Mouse (Mus musculus): ENCODE data around the gene Blm. TPM values are rescaled to one million over a fixed set of nuclear protein-coding genes. Genes with fewer than 3 reads are reported as not detected.
"Not testable (repeated sequence)": the region's sequence is repeated elsewhere in the genome, so short reads cannot be mapped to it uniquely, and the experiment has no call there.

The Blm gene
- polyA plus RNA-seq, 1 experiment from 2014 or later: 23.3 TPM

- H3K9me3 ChIP-seq (ENCODE audit: control insufficient read depth, low read length); H3K27ac ChIP-seq (ENCODE audit: low read depth); H3K4me2 ChIP-seq (ENCODE audit: low read length); DNase-seq (ENCODE audit: low spot score); H3K27me3 ChIP-seq (replicated peaks; ENCODE audit: control insufficient read depth, insufficient read depth, low read length); H3K4me1 ChIP-seq (replicated peaks; ENCODE audit: control insufficient read depth, insufficient read depth, low read length); H3K4me3 ChIP-seq (ENCODE audit: low read depth, low read length); H3K9ac ChIP-seq (ENCODE audit: low read length); ATAC-seq (replicated peaks; ENCODE audit: low FRiP score, low TSS enrichment, low read depth): not testable (repeated sequence)
- peaks cover 71% of the 10 kb centered on the region for H3K36me3 ChIP-seq (ENCODE audit: control insufficient read depth, insufficient read depth, low read length)
- 97% methylated on average over 25 of the region's 26 CpGs for WGBS
Observed at GRCm38 (mm10) chr7:80507697-80508096, 27.2 kb downstream of the Blm start.

- ATAC-seq (replicated peaks; ENCODE audit: low FRiP score, low TSS enrichment, low read depth) (no peak), DNase-seq (ENCODE audit: low spot score) (no peak)
- no peaks in the 10 kb centered on the region for H3K9me3 ChIP-seq (ENCODE audit: control insufficient read depth, low read length)
- no peak overlapping the region for H3K9ac ChIP-seq (ENCODE audit: low read length)
- 82% methylated on average over 3 of the region's 3 CpGs for WGBS
- no peaks in the 10 kb centered on the region for H3K4me1 ChIP-seq (replicated peaks; ENCODE audit: control insufficient read depth, insufficient read depth, low read length)
- no peaks in the 10 kb centered on the region for H3K27me3 ChIP-seq (replicated peaks; ENCODE audit: control insufficient read depth, insufficient read depth, low read length)
- H3K4me3 ChIP-seq (ENCODE audit: low read depth, low read length): no peak overlapping the region
- no peak overlapping the region for H3K4me2 ChIP-seq (ENCODE audit: low read length)
- H3K36me3 ChIP-seq (ENCODE audit: control insufficient read depth, insufficient read depth, low read length): peaks cover 71% of the 10 kb centered on the region
- no peak overlapping the region for H3K27ac ChIP-seq (ENCODE audit: low read depth)
Observed at GRCm38 (mm10) chr7:80506007-80506406, 28.9 kb downstream of the Blm start.

DNA sequence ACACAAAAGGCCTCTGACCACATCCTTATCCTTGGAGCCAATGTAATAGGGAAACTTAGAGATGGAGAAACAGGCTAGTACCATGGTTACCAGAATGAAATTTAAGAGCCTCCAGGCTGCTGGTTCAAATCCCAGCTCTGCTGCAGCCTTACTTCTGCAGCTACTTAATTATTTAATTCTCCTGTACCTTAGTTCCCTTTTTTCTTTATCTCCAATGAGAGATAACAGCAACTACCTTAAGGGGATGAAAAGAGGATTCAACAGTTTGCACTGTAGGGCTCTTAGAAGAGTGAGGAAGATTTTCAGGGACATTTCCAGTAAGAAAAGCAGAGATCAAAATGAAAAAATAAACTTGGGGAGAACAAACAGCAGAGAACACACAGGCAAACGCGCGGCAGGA, 30.0 kb downstream of the Blm start:
- no peak for DNase-seq (ENCODE audit: low spot score)
- peaks cover 72% of the 10 kb centered on the region for H3K36me3 ChIP-seq (ENCODE audit: control insufficient read depth, insufficient read depth, low read length)
- 96% methylated on average over 3 of the region's 3 CpGs for WGBS

DNA sequence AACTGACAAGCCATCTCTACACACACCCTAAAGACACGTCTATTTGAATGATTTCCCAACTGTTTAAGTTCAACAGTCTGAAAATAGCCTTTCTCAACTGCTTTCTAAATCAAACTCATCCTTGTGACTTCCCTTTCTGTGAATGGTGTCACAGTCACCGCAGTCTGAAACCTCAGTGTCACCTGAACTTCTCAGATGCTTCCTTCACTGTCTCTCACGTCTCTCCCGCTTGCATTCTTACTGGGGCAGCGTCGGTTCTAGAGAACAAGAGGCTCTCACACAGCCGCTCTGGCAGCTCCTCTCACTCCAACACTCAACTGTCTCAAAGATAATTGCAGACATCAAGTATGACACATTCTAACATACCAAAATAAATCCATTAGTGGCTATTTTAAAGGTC, 33.9 kb downstream of the Blm start:
- no peak for ATAC-seq (replicated peaks; ENCODE audit: low FRiP score, low TSS enrichment, low read depth)
- no peak overlapping the region for H3K9ac ChIP-seq (ENCODE audit: low read length)
- H3K36me3 ChIP-seq (ENCODE audit: control insufficient read depth, insufficient read depth, low read length): peaks cover 58% of the 10 kb centered on the region
- H3K27ac ChIP-seq (ENCODE audit: low read depth): no peak overlapping the region
- 83% methylated on average over 7 of the region's 7 CpGs for WGBS
- no peak overlapping the region for H3K4me2 ChIP-seq (ENCODE audit: low read length)
- H3K27me3 ChIP-seq (replicated peaks; ENCODE audit: control insufficient read depth, insufficient read depth, low read length): no peaks in the 10 kb centered on the region
- H3K9me3 ChIP-seq (ENCODE audit: control insufficient read depth, low read length): no peaks in the 10 kb centered on the region
- H3K4me3 ChIP-seq (ENCODE audit: low read depth, low read length): no peak overlapping the region
- no peaks in the 10 kb centered on the region for H3K4me1 ChIP-seq (replicated peaks; ENCODE audit: control insufficient read depth, insufficient read depth, low read length)
- no peak for DNase-seq (ENCODE audit: low spot score)

More for the DNA sequence above, 30.0 kb downstream of the Blm start:
- no peak overlapping the region for H3K27ac ChIP-seq (ENCODE audit: low read depth)
- ATAC-seq (replicated peaks; ENCODE audit: low FRiP score, low TSS enrichment, low read depth): no peak
- no peak overlapping the region for H3K9ac ChIP-seq (ENCODE audit: low read length)
- H3K9me3 ChIP-seq (ENCODE audit: control insufficient read depth, low read length): no peaks in the 10 kb centered on the region
- no peaks in the 10 kb centered on the region for H3K4me1 ChIP-seq (replicated peaks; ENCODE audit: control insufficient read depth, insufficient read depth, low read length)
- no peak overlapping the region for H3K4me3 ChIP-seq (ENCODE audit: low read depth, low read length)
- no peak overlapping the region for H3K4me2 ChIP-seq (ENCODE audit: low read length)
- no peaks in the 10 kb centered on the region for H3K27me3 ChIP-seq (replicated peaks; ENCODE audit: control insufficient read depth, insufficient read depth, low read length)

- H3K4me2 ChIP-seq (ENCODE audit: low read length): no peak overlapping the region
- H3K9me3 ChIP-seq (ENCODE audit: control insufficient read depth, low read length): no peaks in the 10 kb centered on the region
- H3K4me3 ChIP-seq (ENCODE audit: low read depth, low read length): no peak overlapping the region
- H3K4me1 ChIP-seq (replicated peaks; ENCODE audit: control insufficient read depth, insufficient read depth, low read length): no peaks in the 10 kb centered on the region
- no peak overlapping the region for H3K27ac ChIP-seq (ENCODE audit: low read depth)
- ATAC-seq (replicated peaks; ENCODE audit: low FRiP score, low TSS enrichment, low read depth): no peak
- H3K36me3 ChIP-seq (ENCODE audit: control insufficient read depth, insufficient read depth, low read length): peaks cover 58% of the 10 kb centered on the region
- H3K9ac ChIP-seq (ENCODE audit: low read length): no peak overlapping the region
- no peak for DNase-seq (ENCODE audit: low spot score)
- no peaks in the 10 kb centered on the region for H3K27me3 ChIP-seq (replicated peaks; ENCODE audit: control insufficient read depth, insufficient read depth, low read length)
Observed at GRCm38 (mm10) chr7:80500099-80500498, 34.8 kb downstream of the Blm start.

DNA sequence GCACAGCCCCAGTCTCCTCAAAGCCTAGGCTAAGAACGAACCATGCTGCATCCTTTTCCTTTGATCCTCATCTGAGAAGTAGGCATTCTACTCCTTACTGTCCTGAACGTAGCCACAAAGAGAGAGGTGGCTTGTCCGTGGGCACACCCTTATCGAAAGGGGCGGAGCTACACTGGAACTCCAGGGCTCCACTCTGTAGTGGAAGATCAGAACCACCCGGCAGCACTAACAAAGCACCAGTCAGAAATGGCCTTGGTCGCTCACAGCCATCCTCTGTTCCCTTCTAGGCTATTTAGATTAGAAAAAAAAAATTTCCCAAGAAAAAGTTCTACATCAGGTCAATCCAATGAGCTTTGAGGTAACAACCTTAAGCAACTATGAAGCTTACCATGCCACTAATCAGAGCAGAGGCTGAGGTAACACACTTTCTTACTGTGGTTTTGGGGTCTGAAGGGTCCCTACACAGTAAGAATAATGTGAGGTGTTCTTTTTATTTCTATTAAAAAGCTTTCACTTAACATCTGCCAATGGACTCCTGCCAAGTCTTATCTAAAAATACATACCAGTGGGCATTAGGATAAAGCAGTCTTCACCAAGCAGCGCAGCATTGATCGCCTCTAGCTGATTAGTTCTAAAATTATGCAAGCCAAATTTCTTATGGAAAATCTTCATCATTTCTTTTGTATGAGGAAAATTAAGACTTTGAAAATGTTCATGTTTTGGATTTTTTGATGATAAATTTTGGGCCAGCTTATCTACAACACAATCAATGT, 35.5 kb downstream of the Blm start:
- ATAC-seq (replicated peaks; ENCODE audit: low FRiP score, low TSS enrichment, low read depth): no peak
- WGBS: 87% methylated on average over 9 of the region's 9 CpGs
- H3K4me2 ChIP-seq (ENCODE audit: low read length): no peak overlapping the region
- peaks cover 59% of the 10 kb centered on the region for H3K36me3 ChIP-seq (ENCODE audit: control insufficient read depth, insufficient read depth, low read length)
- no peaks in the 10 kb centered on the region for H3K27me3 ChIP-seq (replicated peaks; ENCODE audit: control insufficient read depth, insufficient read depth, low read length)
- DNase-seq (ENCODE audit: low spot score): no peak
- no peak overlapping the region for H3K9ac ChIP-seq (ENCODE audit: low read length)
- H3K9me3 ChIP-seq (ENCODE audit: control insufficient read depth, low read length): no peaks in the 10 kb centered on the region
- no peak overlapping the region for H3K4me3 ChIP-seq (ENCODE audit: low read depth, low read length)
- no peak overlapping the region for H3K27ac ChIP-seq (ENCODE audit: low read depth)
- H3K4me1 ChIP-seq (replicated peaks; ENCODE audit: control insufficient read depth, insufficient read depth, low read length): no peaks in the 10 kb centered on the region

DNA sequence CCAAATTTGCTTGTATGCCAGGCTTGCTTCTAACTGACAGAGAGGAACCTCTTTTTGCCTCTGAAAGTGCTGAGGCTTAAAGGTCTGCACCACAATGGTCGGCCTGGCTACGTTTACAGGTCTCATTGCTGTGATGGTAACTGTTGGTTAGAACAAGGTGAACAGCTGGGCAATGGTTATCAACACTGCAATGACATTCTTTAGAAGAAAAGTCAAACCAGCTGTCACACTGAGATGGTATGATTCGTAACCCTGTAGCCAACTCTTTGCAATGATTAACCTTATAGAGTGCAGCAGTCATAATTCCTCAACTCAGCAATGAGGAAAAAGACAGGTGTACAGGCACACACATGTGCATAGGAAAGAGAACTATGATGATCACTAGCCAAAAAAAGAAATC, 38.3 kb downstream of the Blm start:
- no peak overlapping the region for H3K9ac ChIP-seq (ENCODE audit: low read length)
- no peaks in the 10 kb centered on the region for H3K4me1 ChIP-seq (replicated peaks; ENCODE audit: control insufficient read depth, insufficient read depth, low read length)
- H3K27ac ChIP-seq (ENCODE audit: low read depth): no peak overlapping the region
- no peak for ATAC-seq (replicated peaks; ENCODE audit: low FRiP score, low TSS enrichment, low read depth)
- H3K27me3 ChIP-seq (replicated peaks; ENCODE audit: control insufficient read depth, insufficient read depth, low read length): no peaks in the 10 kb centered on the region
- no peak overlapping the region for H3K4me3 ChIP-seq (ENCODE audit: low read depth, low read length)
- no peak for DNase-seq (ENCODE audit: low spot score)
- H3K4me2 ChIP-seq (ENCODE audit: low read length): no peak overlapping the region
- 78% methylated on average over 3 of the region's 3 CpGs for WGBS
- no peaks in the 10 kb centered on the region for H3K9me3 ChIP-seq (ENCODE audit: control insufficient read depth, low read length)
- H3K36me3 ChIP-seq (ENCODE audit: control insufficient read depth, insufficient read depth, low read length): peaks cover 47% of the 10 kb centered on the region

DNA sequence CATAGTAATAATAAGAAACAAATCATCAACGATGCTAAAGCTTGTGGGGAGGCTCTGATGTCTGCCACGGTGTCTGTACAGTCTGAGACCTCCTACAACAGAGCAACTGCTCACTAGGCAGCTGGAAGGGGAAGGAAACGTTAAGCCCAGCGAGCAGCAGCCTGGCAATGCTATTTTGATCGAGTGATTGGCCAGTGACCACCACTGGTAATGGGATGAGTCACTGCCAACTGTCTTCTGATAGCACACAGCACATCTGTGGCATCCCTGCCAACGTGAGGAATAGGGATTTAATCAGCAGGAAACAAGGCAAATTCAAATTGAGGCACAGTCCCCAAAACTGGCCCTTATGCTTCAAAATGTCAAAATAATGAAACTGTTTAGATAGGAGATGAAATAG, 39.7 kb downstream of the Blm start:
- Histone ChIP-seq H3K36me3 (ENCODE audit: control insufficient read depth, insufficient read depth, low read length) (peaks cover 38% of the 10 kb centered on the region), H3K9me3 (ENCODE audit: control insufficient read depth, low read length) (no peaks in the 10 kb centered on the region), H3K4me2 (ENCODE audit: low read length) (no peak overlapping the region), H3K27ac (ENCODE audit: low read depth) (no peak overlapping the region), H3K27me3 (replicated peaks; ENCODE audit: control insufficient read depth, insufficient read depth, low read length) (no peaks in the 10 kb centered on the region), H3K4me1 (replicated peaks; ENCODE audit: control insufficient read depth, insufficient read depth, low read length) (no peaks in the 10 kb centered on the region), H3K4me3 (ENCODE audit: low read depth, low read length) (no peak overlapping the region), H3K9ac (ENCODE audit: low read length) (no peak overlapping the region)
- DNase-seq (ENCODE audit: low spot score) (no peak), ATAC-seq (replicated peaks; ENCODE audit: low FRiP score, low TSS enrichment, low read depth) (no peak)
- 79% methylated on average over 6 of the region's 6 CpGs for WGBS

GRCm38 (mm10) chr7:80491995-80492394, 42.9 kb downstream of the Blm start:
- Histone ChIP-seq H3K9ac (ENCODE audit: low read length) (no peak overlapping the region), H3K4me3 (ENCODE audit: low read depth, low read length) (no peak overlapping the region), H3K9me3 (ENCODE audit: control insufficient read depth, low read length) (no peaks in the 10 kb centered on the region), H3K27ac (ENCODE audit: low read depth) (no peak overlapping the region), H3K36me3 (ENCODE audit: control insufficient read depth, insufficient read depth, low read length) (peaks cover 42% of the 10 kb centered on the region), H3K27me3 (replicated peaks; ENCODE audit: control insufficient read depth, insufficient read depth, low read length) (no peaks in the 10 kb centered on the region), H3K4me1 (replicated peaks; ENCODE audit: control insufficient read depth, insufficient read depth, low read length) (no peaks in the 10 kb centered on the region), H3K4me2 (ENCODE audit: low read length) (no peak overlapping the region)
- ATAC-seq (replicated peaks; ENCODE audit: low FRiP score, low TSS enrichment, low read depth): no peak
- no peak for DNase-seq (ENCODE audit: low spot score)
- 91% methylated on average over 3 of the region's 3 CpGs for WGBS
